ENCODE assay signal across 13 mouse cellular contexts in the genomic region with DNA sequence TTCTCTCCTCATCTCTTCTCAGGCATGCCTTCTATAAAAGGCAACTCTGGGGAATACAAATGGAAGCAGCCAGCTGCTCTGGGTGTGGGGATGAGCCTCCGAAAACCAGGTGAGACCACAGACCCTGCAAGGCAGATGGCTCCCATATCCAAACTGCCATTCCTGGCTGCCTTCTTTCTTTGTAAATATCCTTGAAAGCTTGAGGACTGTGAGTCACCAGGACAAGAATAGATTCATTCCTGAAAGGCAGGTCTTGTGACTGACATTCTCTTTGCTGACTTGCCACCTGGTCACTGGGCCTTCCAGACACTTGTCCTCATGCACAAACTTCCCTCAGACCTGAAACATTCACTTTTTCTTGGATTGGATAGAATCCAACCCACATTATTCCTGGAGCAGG.
DNase-seq lines count a peak whose midpoint lies in the region; ATAC-seq and TF ChIP-seq lines count a peak whose summit lies in the region.
"Had no signal": no experiment of that assay in that cellular context is flagged by ENCODE, and none has a peak within 500 bp of the region (broad histone marks: within the 10 kb centered on the region; RNA-seq: fewer than 3 reads in every experiment).

No protein-coding gene starts in this region.

- DNase-seq in cerebellum, adult 9-10 months: peak; percentile 25
- DNase-seq in midbrain, embryonic 11.5 days (ENCODE audit: low spot score, missing footprints): peak; percentile 53
- no peak for DNase-seq in midbrain, embryonic 14.5 days
- DNase-seq in heart, postnatal 10 days: peak; percentile 43 to 54
- no peak for DNase-seq in retina, postnatal 1 day
- DNase-seq in kidney, postnatal 4 days: no peak
- no peak for DNase-seq in forebrain, postnatal 0 days
- DNase-seq: liver; lung, postnatal 14 days had no signal

- WGBS in midbrain, embryonic 11.5 days: 83% methylated on average over 1 of the region's 1 CpGs
- WGBS in midbrain, embryonic 14.5 days: 75% methylated on average over 1 of the region's 1 CpGs
- WGBS in forebrain, postnatal 0 days: 81% methylated on average over 1 of the region's 1 CpGs

- no peak overlapping the region for H3K4me2 ChIP-seq in midbrain, embryonic 11.5 days
- no peak overlapping the region for H3K4me2 ChIP-seq in midbrain, embryonic 14.5 days (ENCODE audit: low read length)
- no peak overlapping the region for H3K4me2 ChIP-seq in forebrain, postnatal 0 days (ENCODE audit: low read depth)
- H3K4me2 ChIP-seq: midbrain, embryonic 15.5 days; neural tube, embryonic 13.5 days had no signal

- H3K27me3 ChIP-seq in midbrain, embryonic 11.5 days (ENCODE audit: control insufficient read depth, insufficient read depth, low read length): no peaks in the 10 kb centered on the region
- H3K27me3 ChIP-seq in midbrain, embryonic 14.5 days (ENCODE audit: control insufficient read depth, insufficient read depth, low read length): no peaks in the 10 kb centered on the region
- H3K27me3 ChIP-seq in forebrain, postnatal 0 days (ENCODE audit: insufficient read depth, low read length): no peaks in the 10 kb centered on the region
- H3K27me3 ChIP-seq: midbrain, embryonic 15.5 days; neural tube, embryonic 13.5 days had no signal

- ATAC-seq in cerebellum, adult (ENCODE audit: insufficient number of reproducible peaks, low FRiP score, low TSS enrichment): no peak
- ATAC-seq in midbrain, embryonic 11.5 days (ENCODE audit: low FRiP score): no peak
- ATAC-seq in midbrain, embryonic 14.5 days (ENCODE audit: low FRiP score, low TSS enrichment): no peak
- ATAC-seq in forebrain, postnatal 0 days: no peak
- ATAC-seq: midbrain, embryonic 15.5 days had no signal

- TF ChIP-seq CTCF in forebrain, postnatal 0 days (IDR thresholded peaks at IDR 0.05; ENCODE audit: low read depth): no peak

- peaks cover 4% of the 10 kb centered on the region; the same call in 1 of the 2 replicates for H3K4me1 ChIP-seq in midbrain, embryonic 11.5 days (ENCODE audit: control insufficient read depth, insufficient read depth, low read length)
- H3K4me1 ChIP-seq in midbrain, embryonic 14.5 days (ENCODE audit: control insufficient read depth, insufficient read depth, low read length): peaks cover 7% of the 10 kb centered on the region
- H3K4me1 ChIP-seq in forebrain, postnatal 0 days (ENCODE audit: insufficient read depth): 0 out of 2 replicates have a peak, but pooled peaks cover 5% of the 10 kb centered on the region

- H3K9me3 ChIP-seq in midbrain, embryonic 11.5 days (ENCODE audit: control insufficient read depth, low read length): no peaks in the 10 kb centered on the region
- H3K9me3 ChIP-seq in midbrain, embryonic 14.5 days (ENCODE audit: control insufficient read depth, low read length): no peaks in the 10 kb centered on the region
- H3K9me3 ChIP-seq in forebrain, postnatal 0 days (ENCODE audit: low read length): no peaks in the 10 kb centered on the region
- H3K9me3 ChIP-seq: forebrain, embryonic 10.5 days; midbrain, embryonic 15.5 days; neural tube, embryonic 13.5 days had no signal

- H3K36me3 ChIP-seq in midbrain, embryonic 11.5 days (ENCODE audit: control insufficient read depth, insufficient read depth, low read length): no peaks in the 10 kb centered on the region
- H3K36me3 ChIP-seq in midbrain, embryonic 14.5 days (ENCODE audit: control insufficient read depth, insufficient read depth, low read length): no peaks in the 10 kb centered on the region
- H3K36me3 ChIP-seq in forebrain, postnatal 0 days (ENCODE audit: insufficient read depth): no peaks in the 10 kb centered on the region
- H3K36me3 ChIP-seq: forebrain, embryonic 10.5 days; midbrain, embryonic 15.5 days; neural tube, embryonic 13.5 days had no signal

- no peak overlapping the region for H3K9ac ChIP-seq in midbrain, embryonic 11.5 days (ENCODE audit: low read length)
- H3K9ac ChIP-seq in midbrain, embryonic 14.5 days (replicated peaks; ENCODE audit: low read length): no peak overlapping the region
- no peak overlapping the region for H3K9ac ChIP-seq in forebrain, postnatal 0 days
- H3K9ac ChIP-seq: midbrain, embryonic 15.5 days; neural tube, embryonic 13.5 days had no signal

- H3K27ac ChIP-seq in midbrain, embryonic 11.5 days (ENCODE audit: low read depth, low read length): no peak overlapping the region
- no peak overlapping the region for H3K27ac ChIP-seq in midbrain, embryonic 14.5 days (replicated peaks; ENCODE audit: low read depth, low read length)
- H3K27ac ChIP-seq in forebrain, postnatal 0 days (ENCODE audit: low read depth, low read length): no peak overlapping the region
- H3K27ac ChIP-seq: forebrain, embryonic 10.5 days; midbrain, embryonic 15.5 days; neural tube, embryonic 13.5 days had no signal

- intact Hi-C loops in heart, postnatal 10 days (cut with DNase I): no loop called here

- H3K4me3 ChIP-seq in midbrain, embryonic 11.5 days (ENCODE audit: low read depth, low read length): no peak overlapping the region
- no peak overlapping the region for H3K4me3 ChIP-seq in midbrain, embryonic 14.5 days (replicated peaks; ENCODE audit: low read depth, low read length)
- H3K4me3 ChIP-seq in forebrain, postnatal 0 days (ENCODE audit: low read depth, low read length): no peak overlapping the region
- H3K4me3 ChIP-seq: forebrain, embryonic 10.5 days; midbrain, embryonic 15.5 days; neural tube, embryonic 13.5 days had no signal

Comparison
In these comparisons a context has a peak if more than half of its experiments do, and no peak if none do; other contexts are left out.
1. DNase-seq: peak in cerebellum, adult 9-10 months (single experiment), midbrain, embryonic 11.5 days (single experiment) and heart, postnatal 10 days (2 of 2); none in midbrain, embryonic 14.5 days (single experiment), retina, postnatal 1 day (single experiment), kidney, postnatal 4 days (0 of 2) and forebrain, postnatal 0 days (single experiment).